Mouse (Mus musculus): ENCODE measurements around the gene Syne1.

- TF ChIP-seq CTCF (IDR thresholded peaks at IDR 0.05; ENCODE audit: extremely low read depth, insufficient read depth, insufficient read length, insufficient replicate concordance) = no peak
- TF ChIP-seq POLR2A (IDR thresholded peaks at IDR 0.05; ENCODE audit: low read depth, low read length) = no peak
These were observed 524.1 kb downstream of the Syne1 start for GRCm38 (mm10) chr10:5027208-5027607.
